Mouse (Mus musculus) activated CD4-positive, CD25-positive, alpha-beta regulatory T cell, adult 4 months (primary cell): ENCODE data around the gene Eml2. TPM values are rescaled to one million over a fixed set of nuclear protein-coding genes. Genes with fewer than 3 reads are reported as not detected.

Source experiments
- ATAC-seq: one replicate; pipeline ENCODE4 v1.8.0; 2017
- polyA plus RNA-seq, 2 experiments: library from polyadenylated mRNA; unstranded; fragments of 100-300 nt; shearing (Covaris generic); gene quantifications; one replicate each; pipeline ENCODE4 v1.2.1; 2017

Gene Eml2
- polyA plus RNA-seq, 2 experiments from 2014 or later, result 5.2 to 16.9 TPM

GRCm38 (mm10) chr7:19163752-19164151, 12.5 kb upstream of the Eml2 start:
- no peak for ATAC-seq

GRCm38 (mm10) chr7:19164189-19164588, 12.0 kb upstream of the Eml2 start:
- ATAC-seq, result no peak

GRCm38 (mm10) chr7:19164978-19165377, 11.2 kb upstream of the Eml2 start:
- peak; percentile 70 for ATAC-seq

- no peak for ATAC-seq
Measured at GRCm38 (mm10) chr7:19165656-19166423, 10.4 kb upstream of the Eml2 start, which contains the start of gene Gipr. TSS of gene Gipr (minus strand) at chr7:19166127.

GRCm38 (mm10) chr7:19166990-19167389, 9.2 kb upstream of the Eml2 start:
- no peak for ATAC-seq

GRCm38 (mm10) chr7:19169506-19169905, 6.7 kb upstream of the Eml2 start:
- no peak for ATAC-seq

- ATAC-seq, result no peak
Measured at GRCm38 (mm10) chr7:19170142-19170541, 6.1 kb upstream of the Eml2 start.

- no peak for ATAC-seq
Measured at GRCm38 (mm10) chr7:19171831-19172230, 4.4 kb upstream of the Eml2 start.

- ATAC-seq, result no peak
Measured at GRCm38 (mm10) chr7:19172874-19173273, 3.3 kb upstream of the Eml2 start.

- ATAC-seq, result no peak
Measured at GRCm38 (mm10) chr7:19176516-19176947, 311 bp downstream of the Eml2 start.

GRCm38 (mm10) chr7:19177216-19177615, 995 bp downstream of the Eml2 start:
- no peak for ATAC-seq

GRCm38 (mm10) chr7:19178035-19178434, 1.8 kb downstream of the Eml2 start:
- ATAC-seq, result no peak

GRCm38 (mm10) chr7:19178443-19179092, 2.3 kb downstream of the Eml2 start:
- ATAC-seq, result peak; percentile 58

- peak; percentile 48 for ATAC-seq
Measured at GRCm38 (mm10) chr7:19179173-19179572, 3.0 kb downstream of the Eml2 start.

GRCm38 (mm10) chr7:19179936-19180335, 3.7 kb downstream of the Eml2 start:
- no peak for ATAC-seq

GRCm38 (mm10) chr7:19180862-19181429, 4.7 kb downstream of the Eml2 start:
- peak; percentile 31 for ATAC-seq

- no peak for ATAC-seq
Measured at GRCm38 (mm10) chr7:19184250-19184649, 8.0 kb downstream of the Eml2 start.

- ATAC-seq, result no peak
Measured at GRCm38 (mm10) chr7:19184758-19185157, 8.5 kb downstream of the Eml2 start.

- no peak for ATAC-seq
Measured at GRCm38 (mm10) chr7:19194676-19195075, 18.5 kb downstream of the Eml2 start.

GRCm38 (mm10) chr7:19196676-19197075, 20.5 kb downstream of the Eml2 start:
- no peak for ATAC-seq

GRCm38 (mm10) chr7:19197985-19198384, 21.8 kb downstream of the Eml2 start:
- ATAC-seq, result no peak

- no peak for ATAC-seq
Measured at GRCm38 (mm10) chr7:19201660-19202059, 25.4 kb downstream of the Eml2 start.

GRCm38 (mm10) chr7:19202065-19202850, 26.0 kb downstream of the Eml2 start:
- ATAC-seq, result no peak
